Mouse (Mus musculus): ENCODE results near the gene 1700007K13Rik. TPM values are rescaled to one million over a fixed set of nuclear protein-coding genes. Genes with fewer than 3 reads are reported as not detected.

Gene 1700007K13Rik
- polyA plus RNA-seq (2014; fragmentation: Illumina TruSeq; extraction: RNeasy Lipid Tissue Mini Kit (QIAGEN cat#74804); ENCODE audit: low read depth, low replicate concordance): 6.0 TPM

GRCm38 (mm10) chr2:28465836-28466518, at the start of gene 1700007K13Rik:
1700007K13Rik (minus strand) TSS chr2:28466332.

GRCm38 (mm10) chr2:28512798-28513401, 46.8 kb upstream of the 1700007K13Rik start, which contains the start of gene Ralgds:
Ralgds (plus strand) TSS chr2:28513125.

GRCm38 (mm10) chr2:28505795-28506194, 39.7 kb upstream of the 1700007K13Rik start, which contains the start of gene Gm10134:
Gm10134 (plus strand) TSS chr2:28506095.

GRCm38 (mm10) chr2:28496671-28497070, 30.5 kb upstream of the 1700007K13Rik start, which contains the start of gene Gbgt1:
Gbgt1 (plus strand) TSS chr2:28496891.

GRCm38 (mm10) chr2:28467860-28468485, 1.8 kb upstream of the 1700007K13Rik start, which contains the start of gene Mrps2:
Mrps2 (plus strand) TSS chr2:28468066.

GRCm38 (mm10) chr2:28446515-28447314, 19.4 kb downstream of the 1700007K13Rik start, which contains the start of gene Ppp1r26:
Ppp1r26 (plus strand) TSS chr2:28446800.

Other genes with a start within 250 kb of the 1700007K13Rik start
- gene Ppp1r26, start 19.5 kb downstream of the 1700007K13Rik start, polyA plus RNA-seq (2014; fragmentation: Illumina TruSeq; extraction: RNeasy Lipid Tissue Mini Kit (QIAGEN cat#74804); ENCODE audit: low read depth, low replicate concordance): 5.2 TPM
- 22.5 TPM for gene Mrps2, start 1.7 kb upstream of the 1700007K13Rik start, polyA plus RNA-seq (2014; fragmentation: Illumina TruSeq; extraction: RNeasy Lipid Tissue Mini Kit (QIAGEN cat#74804); ENCODE audit: low read depth, low replicate concordance)
- gene Gbgt1, start 30.6 kb upstream of the 1700007K13Rik start, polyA plus RNA-seq (2014; fragmentation: Illumina TruSeq; extraction: RNeasy Lipid Tissue Mini Kit (QIAGEN cat#74804); ENCODE audit: low read depth, low replicate concordance): 3.9 TPM
- gene Gm10134, start 39.8 kb upstream of the 1700007K13Rik start, polyA plus RNA-seq (2014; fragmentation: Illumina TruSeq; extraction: RNeasy Lipid Tissue Mini Kit (QIAGEN cat#74804); ENCODE audit: low read depth, low replicate concordance): 1.3 TPM
- gene Ralgds, start 46.8 kb upstream of the 1700007K13Rik start, polyA plus RNA-seq (2014; fragmentation: Illumina TruSeq; extraction: RNeasy Lipid Tissue Mini Kit (QIAGEN cat#74804); ENCODE audit: low read depth, low replicate concordance): 52.8 TPM
- gene Cel, start 97.1 kb upstream of the 1700007K13Rik start, polyA plus RNA-seq (2014; fragmentation: Illumina TruSeq; extraction: RNeasy Lipid Tissue Mini Kit (QIAGEN cat#74804); ENCODE audit: low read depth, low replicate concordance): 0.63 TPM
- gene Gtf3c5, start 117.4 kb upstream of the 1700007K13Rik start, polyA plus RNA-seq (2014; fragmentation: Illumina TruSeq; extraction: RNeasy Lipid Tissue Mini Kit (QIAGEN cat#74804); ENCODE audit: low read depth, low replicate concordance): 14.5 TPM
- 2.0 TPM for gene Gfi1b, start 155.7 kb upstream of the 1700007K13Rik start, polyA plus RNA-seq (2014; fragmentation: Illumina TruSeq; extraction: RNeasy Lipid Tissue Mini Kit (QIAGEN cat#74804); ENCODE audit: low read depth, low replicate concordance)
- 26.4 TPM for gene Tsc1, start 174.9 kb upstream of the 1700007K13Rik start, polyA plus RNA-seq (2014; fragmentation: Illumina TruSeq; extraction: RNeasy Lipid Tissue Mini Kit (QIAGEN cat#74804); ENCODE audit: low read depth, low replicate concordance)
- 20.4 TPM for gene Spaca9, start 233.4 kb upstream of the 1700007K13Rik start, polyA plus RNA-seq (2014; fragmentation: Illumina TruSeq; extraction: RNeasy Lipid Tissue Mini Kit (QIAGEN cat#74804); ENCODE audit: low read depth, low replicate concordance)
- gene Ak8, start 233.8 kb upstream of the 1700007K13Rik start, polyA plus RNA-seq (2014; fragmentation: Illumina TruSeq; extraction: RNeasy Lipid Tissue Mini Kit (QIAGEN cat#74804); ENCODE audit: low read depth, low replicate concordance): 9.2 TPM